Mouse (Mus musculus) gastrocnemius, postnatal 10 days (tissue): ENCODE data around the gene Klf13. TPM values are rescaled to one million over a fixed set of nuclear protein-coding genes. Genes with fewer than 3 reads are reported as not detected.

Experiments
- DNase-seq: peaks from one replicate; pipeline ENCODE4 v3.0.0; 2021; ENCODE audit warnings: mixed read lengths
- total RNA-seq, 2 experiments: library from RNA; stranded (reverse); gene quantifications; 2 replicates each; pipeline ENCODE4 v1.2.3; 2021

Gene Klf13
- total RNA-seq, 2 experiments from 2014 or later = 38.3 to 50.8 TPM

- no peak for DNase-seq
These were observed 30.8 kb downstream of the Klf13 start for GRCm38 (mm10) chr7:63907778-63908495.

GRCm38 (mm10) chr7:63905642-63906041 is 33.1 kb downstream of the Klf13 start:
- DNase-seq = no peak

DNA sequence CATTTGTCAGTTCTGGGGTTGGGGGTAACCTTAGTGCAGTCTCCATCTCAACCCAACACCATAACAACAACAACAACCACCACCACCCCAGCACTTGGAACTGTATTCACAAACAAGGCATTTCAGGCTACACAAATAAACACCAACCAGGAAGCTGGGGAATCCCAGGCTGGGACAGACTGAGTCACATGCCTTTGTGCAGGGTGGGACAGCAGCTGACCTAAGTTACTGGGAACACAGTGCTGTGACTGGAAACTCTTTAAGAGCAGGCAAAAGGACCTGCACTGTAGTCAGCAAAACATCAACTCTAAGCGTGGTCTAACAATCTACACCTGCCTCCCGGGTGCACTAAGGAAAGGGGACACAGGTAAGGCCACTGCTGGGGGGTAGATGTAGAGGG is 33.5 kb downstream of the Klf13 start:
- no peak for DNase-seq

- DNase-seq = no peak
These were observed 34.9 kb downstream of the Klf13 start for GRCm38 (mm10) chr7:63903635-63904380.

GRCm38 (mm10) chr7:63902604-63903210 is 36.0 kb downstream of the Klf13 start:
- DNase-seq = no peak

- no peak for DNase-seq
These were observed 36.8 kb downstream of the Klf13 start for GRCm38 (mm10) chr7:63901942-63902341.

DNA sequence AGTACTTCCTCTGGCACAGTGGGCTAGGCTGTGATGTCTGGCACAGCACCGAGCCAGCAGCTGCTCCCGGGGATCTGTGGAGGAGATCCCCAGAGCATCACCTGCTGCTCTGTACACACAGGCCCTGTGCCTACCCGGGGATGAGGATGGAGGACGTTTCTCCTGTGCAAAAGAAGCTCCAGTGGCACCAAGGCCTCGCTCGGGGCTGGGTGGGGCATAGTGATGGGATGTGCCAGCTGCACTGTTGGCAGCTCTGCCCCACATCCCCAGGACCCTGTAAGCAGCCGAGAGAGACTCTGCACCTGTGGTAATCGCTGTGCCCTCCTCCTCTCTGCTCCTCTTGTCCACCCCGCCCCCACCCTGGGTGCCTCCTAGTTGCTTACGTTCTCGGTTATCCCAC is 37.4 kb downstream of the Klf13 start:
- no peak for DNase-seq

DNA sequence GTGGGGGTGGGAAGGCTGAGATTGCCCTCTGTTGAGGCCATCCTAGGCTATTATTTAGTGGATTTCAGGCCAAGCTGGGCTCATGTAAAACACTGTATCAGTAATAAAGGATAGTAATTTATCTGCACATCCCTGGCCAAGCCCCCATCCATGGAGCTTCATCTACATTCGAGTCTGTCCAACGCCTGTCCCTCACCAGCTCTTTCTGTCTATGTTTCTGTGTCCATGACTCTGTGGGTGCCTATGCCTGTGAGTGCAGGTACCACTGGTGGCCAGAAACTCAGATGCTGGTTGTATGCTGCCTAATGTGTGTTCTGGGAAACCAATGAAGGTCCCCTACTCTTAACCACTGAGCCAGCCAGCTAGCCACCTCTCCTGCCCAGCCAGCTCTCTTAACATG is 38.3 kb downstream of the Klf13 start:
- DNase-seq = no peak

GRCm38 (mm10) chr7:63899925-63900324 is 38.8 kb downstream of the Klf13 start:
- no peak for DNase-seq

DNA sequence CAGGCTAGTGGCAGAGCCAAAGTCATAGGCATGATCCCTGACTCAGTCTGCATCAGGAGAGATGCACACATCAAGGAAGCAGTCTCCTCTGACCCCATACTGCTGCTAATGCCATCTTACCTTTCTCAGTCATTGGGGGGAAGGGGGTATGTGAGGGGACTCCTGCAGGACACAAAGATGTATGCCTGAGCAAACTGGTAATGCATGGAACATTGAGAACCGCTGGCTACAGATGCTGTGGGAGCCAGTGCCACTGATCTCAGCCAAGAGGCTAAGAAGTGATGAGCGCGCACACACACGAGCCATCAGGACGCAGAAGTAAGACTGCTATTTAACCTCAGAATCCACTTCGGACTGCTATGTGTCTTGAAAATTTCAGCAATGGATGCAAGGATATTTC is 40.5 kb downstream of the Klf13 start:
- no peak for DNase-seq

DNA sequence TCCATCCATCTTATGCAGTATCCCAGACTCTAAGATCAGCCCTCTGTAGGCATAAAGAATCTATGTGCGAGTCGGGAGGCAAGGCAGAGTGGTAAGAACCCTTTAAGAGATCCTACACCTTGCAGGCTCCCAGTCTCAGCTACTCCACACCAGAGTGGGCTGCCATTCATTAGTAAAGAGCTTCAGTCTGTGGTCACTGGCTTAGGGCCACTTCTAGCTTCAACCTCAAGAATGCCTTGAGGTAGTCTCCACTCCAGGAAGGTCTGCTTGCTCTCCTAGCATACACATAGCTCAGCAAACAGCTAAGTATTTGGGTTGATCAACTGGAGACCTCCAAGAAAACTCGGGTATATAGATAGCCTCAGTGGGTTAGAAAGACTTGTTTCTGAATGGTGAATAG is 41.1 kb downstream of the Klf13 start:
- no peak for DNase-seq

GRCm38 (mm10) chr7:63896968-63897468 is 41.7 kb downstream of the Klf13 start:
- DNase-seq = peak; percentile 84

DNA sequence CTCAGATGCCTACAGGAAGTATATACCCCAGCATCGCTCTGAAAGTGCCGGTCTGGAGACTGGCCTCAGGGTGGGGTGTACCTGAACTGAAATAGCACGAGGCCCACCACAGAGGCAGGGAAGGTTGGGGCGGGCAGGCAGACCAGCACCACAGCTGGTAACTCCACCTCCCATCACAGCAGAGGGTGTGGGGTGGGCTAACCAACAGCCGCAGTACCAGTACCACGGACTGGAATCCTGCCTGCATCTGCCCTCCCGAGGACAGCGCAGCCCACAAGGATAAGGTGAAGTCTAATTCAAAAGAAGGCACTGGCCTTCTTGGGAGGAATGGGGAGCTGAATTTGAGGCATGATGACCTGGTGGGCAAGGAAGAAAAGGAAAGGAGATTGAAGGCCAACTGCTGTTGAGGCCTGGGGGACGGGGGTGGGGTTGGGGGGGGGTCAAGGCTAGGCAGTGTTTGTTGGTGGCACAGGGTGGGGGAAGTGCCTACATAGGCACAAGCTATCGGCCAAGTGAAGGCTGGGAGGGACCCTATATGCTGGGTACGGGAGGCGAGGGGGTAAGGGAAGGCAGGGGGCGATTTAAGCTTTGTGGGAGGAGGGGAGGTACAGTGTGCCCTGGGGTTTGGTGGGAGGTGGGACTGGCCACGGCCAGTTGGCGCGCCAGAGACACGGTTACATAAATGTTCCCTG is 42.3 kb downstream of the Klf13 start:
- DNase-seq = no peak

DNA sequence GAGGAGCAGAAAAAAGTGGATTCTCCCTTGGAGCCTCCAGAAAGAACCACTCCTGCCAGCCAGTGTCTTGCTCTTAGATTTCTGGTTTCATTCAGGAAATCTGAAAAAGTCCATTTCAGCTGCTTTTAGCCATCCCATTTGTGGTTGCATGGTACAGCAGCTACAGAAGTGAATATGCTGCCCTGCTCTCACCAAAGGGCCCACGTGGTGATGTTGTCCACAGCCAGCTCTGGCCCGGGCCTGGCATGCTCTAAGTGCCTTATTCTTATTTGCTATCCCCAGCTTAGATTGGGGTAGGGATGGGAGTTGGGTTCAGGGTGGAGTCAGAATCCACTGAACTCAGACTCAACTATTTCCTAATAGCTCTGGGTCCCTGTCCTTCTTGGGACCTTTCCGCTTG is 43.5 kb downstream of the Klf13 start:
- DNase-seq = no peak

DNA sequence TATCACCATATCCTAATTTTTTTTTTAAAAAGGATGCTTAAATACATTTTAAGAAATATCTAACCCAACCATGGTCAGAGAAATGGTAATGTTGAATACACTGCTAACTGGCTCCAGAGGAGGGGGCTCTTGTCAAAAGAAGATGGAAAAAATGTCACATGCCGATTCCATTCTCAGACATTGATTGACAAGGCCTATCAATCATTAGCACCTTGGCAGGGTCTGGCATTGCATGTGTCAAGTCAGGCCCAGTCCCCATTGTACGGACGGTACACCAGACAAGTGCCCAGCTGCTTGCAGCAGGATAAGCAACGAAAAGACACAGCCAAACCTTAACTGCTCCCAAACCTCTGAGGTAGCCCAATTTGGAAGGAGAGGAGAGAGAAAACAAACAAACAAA is 44.1 kb downstream of the Klf13 start:
- no peak for DNase-seq

DNA sequence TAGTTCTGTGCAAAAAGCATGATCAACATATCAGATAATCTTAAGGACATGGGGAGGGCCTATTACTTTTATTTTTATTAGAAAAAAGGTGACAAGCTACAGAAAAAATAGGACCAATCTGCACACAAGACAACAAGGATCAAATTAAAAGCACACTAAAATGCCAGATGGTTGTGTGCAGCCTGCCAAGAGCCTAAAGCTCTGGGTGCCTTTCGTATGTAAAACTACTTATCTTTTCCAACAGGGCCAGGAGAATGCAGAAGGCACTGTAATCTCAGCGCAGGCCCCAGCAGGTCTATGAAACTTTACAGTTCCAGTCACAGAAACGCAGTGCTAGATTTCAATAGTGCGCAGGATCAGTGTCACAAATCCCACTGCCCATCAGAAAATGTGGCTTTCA is 45.0 kb downstream of the Klf13 start:
- no peak for DNase-seq

DNA sequence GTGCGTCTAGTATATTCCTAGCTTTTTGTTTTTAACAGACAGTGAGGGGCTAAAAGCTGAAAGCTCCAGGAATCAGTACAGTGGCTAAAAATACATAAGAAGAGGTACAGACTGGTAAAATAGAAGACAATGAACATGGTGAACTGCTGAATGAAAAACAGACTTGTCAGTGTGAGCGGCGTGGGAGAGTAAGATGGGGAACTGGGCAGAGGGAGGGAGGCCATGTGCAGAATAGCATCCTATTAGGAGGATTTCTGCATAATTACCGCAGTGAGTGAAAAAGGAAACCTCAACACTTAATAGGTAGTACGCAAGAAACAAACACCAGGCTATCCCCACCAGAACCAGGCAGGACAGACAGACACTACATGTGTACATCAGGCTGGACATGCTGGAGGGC is 45.5 kb downstream of the Klf13 start:
- no peak for DNase-seq

DNA sequence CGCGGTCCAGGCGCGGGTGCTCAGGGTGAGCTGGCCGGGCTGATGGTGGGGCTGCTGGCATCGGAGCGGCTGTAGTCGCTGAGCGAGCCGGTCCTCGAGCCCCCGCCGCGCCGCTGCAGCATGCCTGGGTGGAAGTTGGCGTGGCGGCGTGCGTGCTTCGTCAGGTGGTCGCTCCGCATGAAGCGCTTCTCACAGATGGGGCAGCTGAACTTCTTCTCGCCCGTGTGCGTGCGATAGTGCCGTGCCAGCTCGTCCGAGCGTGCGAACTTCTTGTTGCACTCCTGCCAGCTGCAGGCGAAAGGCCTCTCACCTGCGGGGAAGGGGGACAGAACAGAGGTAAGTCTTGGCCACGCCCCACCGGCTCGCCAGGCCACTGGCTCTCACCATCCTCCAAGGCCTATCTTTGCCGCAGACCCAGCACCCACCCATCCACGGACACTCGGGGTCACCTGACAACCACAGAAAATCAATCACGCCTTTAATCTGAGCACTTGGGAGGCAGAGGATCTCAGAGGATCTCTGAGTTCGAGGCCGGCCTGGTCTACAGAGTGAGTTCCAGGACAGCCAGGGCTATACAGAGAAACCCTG is 47.1 kb downstream of the Klf13 start:
- no peak for DNase-seq

GRCm38 (mm10) chr7:63889116-63889975 is 49.4 kb downstream of the Klf13 start:
- no peak for DNase-seq

GRCm38 (mm10) chr7:63888674-63889073 is 50.0 kb downstream of the Klf13 start:
- DNase-seq = no peak

DNA sequence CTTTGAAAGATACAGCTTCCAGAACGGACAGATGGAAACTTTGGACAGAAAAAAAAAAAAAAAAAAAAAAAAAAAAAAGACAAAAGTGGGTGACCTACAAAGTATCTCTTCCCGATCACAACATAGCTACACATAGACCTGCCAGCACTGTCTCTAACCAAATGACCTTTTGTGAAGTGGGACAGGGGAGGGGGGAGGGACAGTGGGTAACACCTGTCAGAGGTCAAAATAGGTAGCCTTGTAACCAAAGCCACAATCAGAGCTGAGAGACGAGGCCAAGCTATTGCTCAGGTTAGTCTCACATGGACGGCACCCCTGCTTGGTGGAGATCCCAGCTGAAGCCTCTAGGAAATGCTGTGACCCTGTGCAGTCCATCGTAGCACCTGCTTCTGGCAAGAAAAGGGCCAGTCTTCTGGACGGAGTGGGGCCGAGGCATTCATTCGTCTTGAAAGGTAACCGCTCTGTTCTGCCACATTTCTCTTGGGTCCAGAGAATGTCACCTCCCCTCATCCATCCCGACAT is 51.1 kb downstream of the Klf13 start:
- DNase-seq = no peak
